Mouse (Mus musculus): ENCODE measurements around the gene Aak1.
A peak's percentile ranks its signal among the peaks of the same experiment; 100 is the strongest.

Gene Aak1

DNA sequence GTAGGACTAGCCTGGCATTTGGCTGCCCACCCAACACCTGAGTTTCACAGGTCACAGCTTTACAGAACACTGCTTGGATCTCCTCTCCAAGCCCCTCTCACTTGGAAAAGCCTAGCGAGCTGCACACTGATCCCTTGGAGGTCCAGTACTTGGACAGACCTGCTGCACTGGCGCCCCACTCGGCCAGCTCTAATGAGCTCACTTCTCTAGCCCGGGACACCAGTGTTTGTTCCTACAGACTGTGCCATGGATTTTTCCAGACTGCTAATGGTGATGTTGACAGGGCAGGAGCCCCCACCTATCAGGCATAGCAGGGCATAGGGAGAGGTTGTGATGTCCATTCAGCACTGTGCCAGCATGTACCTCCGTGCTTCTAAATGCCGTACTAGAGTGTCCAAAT lies 48.2 kb downstream of the Aak1 start:
- DNase-seq (ENCODE audit: low spot score) = no peak

DNA sequence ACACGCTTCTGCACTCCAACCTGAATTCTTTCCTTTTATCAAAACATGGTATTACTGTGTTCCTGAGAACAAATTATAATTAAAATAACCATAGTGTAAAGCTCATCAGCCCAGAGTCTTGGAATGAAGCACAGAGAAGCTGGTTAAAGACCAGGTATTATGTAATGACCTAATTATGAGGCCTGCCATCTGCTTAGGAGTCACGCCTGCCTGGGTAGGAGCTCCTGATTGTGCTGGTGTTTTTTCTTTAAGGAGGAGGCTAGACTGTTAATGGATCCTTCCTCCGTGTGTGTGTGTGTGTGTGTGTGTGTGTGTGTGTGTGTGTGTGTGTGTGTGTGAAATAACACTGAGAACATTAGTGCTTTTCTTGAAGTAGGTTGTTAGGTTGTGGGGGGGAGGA lies 49.7 kb downstream of the Aak1 start:
- no peak for DNase-seq (ENCODE audit: low spot score)

DNA sequence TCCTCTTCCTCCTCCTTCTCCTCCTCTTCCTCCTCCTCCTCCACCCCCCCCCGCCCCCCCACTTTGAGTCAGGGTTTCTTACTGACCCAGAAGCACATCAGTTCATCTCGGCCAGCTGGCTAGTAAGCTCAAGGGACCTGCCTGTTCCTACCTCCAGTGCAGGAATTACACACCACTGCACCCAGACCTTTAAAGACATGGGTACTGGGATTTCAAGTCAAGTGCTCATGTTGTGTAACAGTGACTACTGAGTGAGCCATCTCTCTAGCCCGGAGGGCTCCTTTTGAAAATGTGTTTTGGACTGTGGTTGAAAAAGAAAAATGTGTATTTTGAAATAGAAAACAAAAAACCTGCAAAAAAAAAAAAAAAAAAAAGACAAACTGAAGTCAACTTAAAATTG lies 50.6 kb downstream of the Aak1 start:
- no peak for DNase-seq (ENCODE audit: low spot score)

DNA sequence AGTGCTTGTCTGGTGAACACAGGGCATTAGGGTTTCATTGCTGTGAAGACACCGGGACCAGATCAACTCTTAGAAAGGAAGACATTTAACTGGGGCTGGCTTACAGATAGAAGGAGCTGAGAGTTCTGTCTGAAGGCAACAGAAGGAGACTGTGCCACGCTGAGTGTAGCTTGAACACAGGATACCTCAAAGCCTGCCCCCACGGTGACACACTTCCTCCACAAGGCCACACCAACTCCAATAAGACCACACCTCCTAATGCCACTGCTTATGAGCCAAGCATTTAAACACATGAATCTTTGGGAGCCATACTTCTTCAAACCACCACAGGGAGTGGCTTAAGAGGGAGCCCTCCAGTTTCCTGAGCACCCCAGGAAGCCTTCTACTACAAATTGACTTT lies 51.2 kb downstream of the Aak1 start:
- no peak for DNase-seq (ENCODE audit: low spot score)

DNA sequence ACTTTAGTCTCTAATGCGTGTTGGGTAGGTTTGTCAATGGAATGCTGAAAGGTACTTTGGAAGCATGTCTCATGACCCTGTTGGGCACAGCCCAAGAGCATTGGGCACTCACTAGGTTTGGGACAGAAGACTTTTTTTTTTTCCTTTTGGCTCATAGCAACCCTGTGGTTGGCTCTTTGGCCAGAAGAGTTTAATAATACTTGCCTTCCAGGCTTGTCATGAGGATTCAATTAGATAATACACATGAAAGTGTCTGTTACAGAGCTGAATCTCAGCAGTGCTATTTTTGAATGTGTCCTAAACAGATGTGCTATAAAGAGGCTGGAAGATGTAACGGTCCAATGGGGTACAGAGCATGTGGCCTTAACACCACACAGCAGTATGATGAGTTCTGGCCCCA lies 56.2 kb downstream of the Aak1 start:
- DNase-seq (ENCODE audit: low spot score) = no peak

DNA sequence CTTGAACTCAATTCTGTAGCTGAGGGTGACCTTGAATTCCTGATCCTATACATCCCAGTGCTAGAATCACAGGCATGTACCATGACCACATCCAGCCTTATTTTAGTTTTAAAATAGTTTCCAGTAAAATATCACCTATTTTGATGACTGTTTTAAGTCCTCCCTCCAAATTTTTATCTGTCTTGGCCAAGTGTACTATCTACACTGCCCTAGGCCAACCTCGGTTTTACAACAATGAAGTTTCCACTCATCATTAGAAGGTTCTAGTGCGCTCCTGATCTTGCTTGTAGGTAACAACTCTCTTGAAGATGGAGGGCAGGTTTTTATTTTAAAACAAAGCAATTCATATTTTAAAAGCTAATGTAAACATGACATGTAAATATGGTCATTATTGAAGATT lies 57.9 kb downstream of the Aak1 start:
- no peak for DNase-seq (ENCODE audit: low spot score)

DNA sequence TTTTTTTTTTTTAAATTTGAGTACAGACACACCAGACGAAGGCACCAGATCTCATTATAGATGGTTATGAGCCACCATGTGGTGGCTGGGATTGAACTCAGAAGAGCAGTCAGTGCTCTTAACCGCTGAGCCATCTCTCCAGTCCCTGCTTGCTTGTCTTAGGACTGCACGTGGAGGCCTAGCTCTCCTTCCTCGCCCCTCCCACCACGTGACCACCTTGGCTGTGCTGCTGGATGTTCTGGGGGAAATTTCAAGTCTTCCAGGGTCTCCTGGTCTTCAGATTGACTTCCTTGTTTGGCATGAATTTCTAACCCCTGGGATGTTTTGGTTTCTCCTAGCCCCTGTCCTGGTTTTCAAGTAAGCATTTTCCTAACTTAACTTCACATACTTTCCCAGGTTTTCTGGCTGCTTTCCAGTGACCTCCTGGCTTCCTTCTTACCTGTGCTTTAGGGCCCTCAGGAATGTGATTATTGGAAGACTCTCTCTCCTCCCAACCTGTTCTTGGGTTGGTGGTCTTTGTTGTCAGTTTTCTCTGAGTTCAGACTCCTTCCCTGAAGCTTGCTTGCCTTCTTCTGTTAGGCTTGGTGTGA lies 59.3 kb downstream of the Aak1 start:
- no peak for DNase-seq (ENCODE audit: low spot score)

DNA sequence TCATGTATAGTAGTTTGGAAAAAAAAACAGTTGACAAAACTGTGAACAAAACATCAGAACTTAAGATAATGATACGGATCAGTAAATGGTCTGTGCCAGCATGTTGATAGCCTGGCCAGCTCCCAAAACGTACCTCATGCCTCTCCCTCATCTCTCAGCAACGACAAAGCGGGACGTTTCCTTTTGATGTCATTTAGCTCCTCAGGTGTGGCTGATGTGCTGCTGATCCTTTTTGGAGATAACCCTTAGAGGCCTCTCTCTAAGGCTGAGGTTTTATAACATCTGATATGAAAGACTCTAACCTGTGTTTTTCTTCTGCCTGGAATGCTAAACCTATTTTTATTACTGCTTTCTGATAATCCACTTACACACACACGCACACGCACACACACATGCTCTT lies 60.6 kb downstream of the Aak1 start:
- no peak for DNase-seq (ENCODE audit: low spot score)

DNA sequence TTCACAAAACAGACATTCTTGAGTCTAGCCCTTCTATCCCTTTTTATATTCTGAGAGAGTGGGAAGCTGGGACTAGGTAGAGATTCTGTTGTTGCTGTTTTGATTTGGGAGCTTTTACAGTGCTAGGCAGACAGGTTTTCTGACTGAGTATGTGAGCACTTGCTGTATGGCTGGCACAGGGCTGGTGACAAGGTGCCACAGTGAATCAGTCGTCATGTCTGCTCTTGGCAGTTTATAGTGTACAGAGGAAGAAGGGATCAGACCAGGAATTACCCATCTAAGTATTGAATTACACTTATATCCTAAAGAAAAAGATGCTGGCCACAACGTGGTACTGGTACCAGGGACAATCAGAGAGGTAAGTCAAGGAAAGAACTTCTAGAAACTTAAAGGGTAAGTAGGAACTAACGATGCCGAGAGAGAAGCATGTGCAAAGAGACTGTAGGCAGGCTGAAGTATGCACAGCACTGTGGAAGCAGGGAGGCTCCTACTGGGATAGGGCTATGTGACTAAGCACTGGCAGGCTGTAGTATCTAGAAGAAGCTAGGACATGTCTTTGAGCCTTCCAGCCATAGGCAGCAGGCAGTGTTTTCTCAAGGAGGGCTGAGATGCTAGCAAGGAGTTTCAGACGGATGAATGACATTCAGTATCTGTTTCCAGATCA lies 67.0 kb downstream of the Aak1 start:
- no peak for DNase-seq (ENCODE audit: low spot score)

DNA sequence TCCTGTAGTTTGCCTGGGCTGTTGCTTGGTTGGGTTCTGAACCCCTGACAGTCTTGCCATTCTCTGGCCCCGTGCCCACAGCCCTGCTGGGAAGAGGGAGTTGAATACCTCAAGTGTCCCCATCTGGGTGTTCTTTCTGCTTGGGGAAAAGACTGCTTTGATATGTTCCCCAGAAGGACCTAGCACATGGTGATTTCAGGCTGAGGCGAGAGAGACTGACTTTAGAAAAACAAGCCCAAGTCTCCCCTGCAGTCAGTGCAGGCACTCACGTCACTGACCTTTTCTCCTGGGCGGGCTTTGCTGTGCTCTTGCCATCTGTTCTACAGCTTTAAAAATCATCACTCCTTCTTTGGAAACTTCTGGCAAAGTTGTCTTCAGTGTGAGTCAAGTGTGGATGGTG lies 67.9 kb downstream of the Aak1 start:
- no peak for DNase-seq (ENCODE audit: low spot score)

DNA sequence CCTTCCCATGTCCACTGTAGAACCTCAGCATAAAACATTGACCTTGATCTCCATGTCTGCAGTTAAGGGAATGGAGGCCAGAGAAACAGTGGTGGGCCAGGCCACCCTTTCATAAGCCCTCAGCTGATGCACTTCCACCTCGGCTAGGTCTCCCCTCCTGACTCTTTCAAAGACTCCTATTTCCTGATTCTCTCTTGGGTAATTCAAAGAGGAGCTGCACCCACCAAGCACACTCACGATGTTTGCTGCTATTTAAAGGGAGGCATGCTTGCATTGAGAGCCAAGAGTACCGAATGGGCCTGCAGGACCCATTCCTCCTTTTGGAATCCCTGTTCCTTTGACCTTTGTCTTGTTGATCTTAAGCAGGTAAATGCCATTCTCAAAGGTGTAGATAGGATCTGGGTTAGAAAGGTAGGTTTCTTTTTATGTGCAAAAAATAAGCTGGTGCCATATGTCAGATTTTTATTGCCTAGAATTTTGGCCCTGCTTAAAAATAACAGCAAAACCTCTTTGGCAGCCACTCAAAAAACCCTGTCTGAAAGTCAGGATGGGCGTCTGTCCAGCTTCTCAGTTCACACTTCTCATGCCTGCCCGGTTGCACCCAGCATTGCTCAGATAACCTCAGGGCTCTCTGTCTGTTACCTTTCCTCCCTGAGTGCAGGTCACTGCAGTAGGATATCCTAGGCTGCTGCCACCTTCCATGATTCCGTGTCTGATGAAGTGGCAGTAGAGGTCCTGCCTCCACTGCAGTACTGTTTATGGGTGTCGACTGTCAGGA lies 68.9 kb downstream of the Aak1 start:
- DNase-seq (ENCODE audit: low spot score) = no peak

DNA sequence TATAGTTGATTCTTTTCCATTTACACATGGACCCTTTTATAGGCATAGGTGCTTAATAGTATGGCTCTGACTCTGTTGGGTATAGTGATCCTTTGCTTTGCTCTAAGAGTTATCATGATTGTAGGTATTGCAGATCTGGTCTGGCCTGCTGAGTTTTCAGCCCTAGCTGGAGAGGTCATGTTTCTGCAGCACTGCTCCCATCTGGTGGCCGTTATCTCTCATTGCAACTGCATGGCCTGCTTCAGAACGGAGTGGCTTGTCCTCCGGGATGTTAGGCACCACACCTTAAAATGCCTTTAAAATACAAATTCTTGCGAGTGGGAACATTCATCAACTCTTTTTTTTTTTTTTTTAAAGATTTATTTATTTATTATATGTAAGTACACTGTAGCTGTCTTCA lies 72.6 kb downstream of the Aak1 start:
- peak; percentile 76 for DNase-seq (ENCODE audit: low spot score)

DNA sequence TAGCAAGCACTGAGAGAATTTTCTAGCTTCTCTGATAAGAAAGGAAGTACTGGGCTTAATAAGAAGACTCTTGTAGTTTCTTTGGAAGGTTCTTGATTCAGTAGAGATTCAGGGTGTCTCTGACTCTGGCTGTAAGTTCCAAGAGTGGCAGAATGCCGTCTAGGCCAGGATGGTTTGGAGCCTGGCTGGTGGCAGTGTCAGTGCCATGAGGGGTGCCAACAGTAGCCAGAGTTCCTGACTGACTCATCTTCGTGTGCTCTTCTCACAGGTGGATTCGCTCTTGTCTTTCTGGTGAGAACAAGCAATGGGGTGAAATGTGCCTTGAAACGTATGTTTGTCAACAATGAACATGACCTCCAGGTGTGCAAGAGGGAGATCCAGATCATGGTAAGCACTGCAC lies 75.4 kb downstream of the Aak1 start:
- no peak for DNase-seq (ENCODE audit: low spot score)

DNA sequence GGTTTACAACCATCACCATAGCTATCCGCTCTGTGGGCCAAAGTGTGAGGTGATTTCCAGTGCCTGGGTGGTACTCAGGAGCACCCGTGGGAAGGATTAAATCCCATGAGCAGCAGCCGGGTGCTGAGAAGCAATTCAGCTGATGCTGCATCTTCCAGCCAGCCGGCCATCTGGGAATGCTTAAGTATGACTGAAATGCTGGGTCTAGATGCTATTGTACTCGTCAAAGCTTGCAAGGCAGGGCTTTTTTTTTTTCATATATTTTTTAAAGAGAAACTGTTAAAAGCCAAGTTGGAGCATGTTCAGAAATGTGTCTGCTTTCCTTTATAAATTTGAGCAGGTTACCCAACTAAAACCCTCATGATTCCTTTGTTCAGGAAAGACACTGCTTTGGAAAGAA lies 85.2 kb downstream of the Aak1 start:
- peak; percentile 9 for DNase-seq (ENCODE audit: low spot score)

DNA sequence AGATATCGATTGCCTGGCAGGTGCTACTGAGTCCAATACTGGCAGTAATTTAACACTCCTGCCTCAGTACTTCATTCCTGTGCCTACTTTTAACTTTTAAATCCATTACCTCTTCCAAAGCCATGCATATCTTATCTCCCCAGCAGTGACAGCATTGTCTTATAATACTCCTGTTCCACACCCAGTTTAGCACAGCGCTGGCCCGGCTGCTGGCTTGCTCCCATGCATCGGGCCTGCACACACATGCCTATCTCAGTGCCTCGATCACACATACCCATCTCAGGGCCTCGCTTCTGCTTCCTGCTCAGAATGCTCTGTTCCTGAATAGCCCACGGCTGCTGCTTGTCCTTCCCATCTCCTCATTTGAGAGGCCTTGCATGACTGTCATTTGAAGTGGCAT lies 90.5 kb downstream of the Aak1 start:
- DNase-seq (ENCODE audit: low spot score) = no peak

DNA sequence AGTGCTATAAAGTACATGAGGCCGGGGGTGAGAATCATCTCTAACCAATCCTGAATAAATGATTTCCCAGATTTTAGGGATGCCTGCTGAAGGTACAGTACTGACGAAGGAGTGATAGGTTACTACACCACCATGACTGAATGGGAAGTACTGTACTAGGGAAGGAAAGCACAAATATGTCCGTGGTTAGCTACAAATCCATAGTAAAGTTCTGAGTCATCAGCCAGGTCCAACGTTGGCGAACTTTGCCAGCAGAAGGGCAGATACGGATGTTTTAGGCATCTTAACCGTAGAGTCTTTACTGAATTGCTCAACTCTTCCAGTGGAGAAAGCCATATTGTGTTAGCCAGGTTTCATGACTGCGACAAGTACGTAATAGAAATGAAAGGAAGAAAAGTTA lies 91.6 kb downstream of the Aak1 start:
- DNase-seq (ENCODE audit: low spot score) = no peak

DNA sequence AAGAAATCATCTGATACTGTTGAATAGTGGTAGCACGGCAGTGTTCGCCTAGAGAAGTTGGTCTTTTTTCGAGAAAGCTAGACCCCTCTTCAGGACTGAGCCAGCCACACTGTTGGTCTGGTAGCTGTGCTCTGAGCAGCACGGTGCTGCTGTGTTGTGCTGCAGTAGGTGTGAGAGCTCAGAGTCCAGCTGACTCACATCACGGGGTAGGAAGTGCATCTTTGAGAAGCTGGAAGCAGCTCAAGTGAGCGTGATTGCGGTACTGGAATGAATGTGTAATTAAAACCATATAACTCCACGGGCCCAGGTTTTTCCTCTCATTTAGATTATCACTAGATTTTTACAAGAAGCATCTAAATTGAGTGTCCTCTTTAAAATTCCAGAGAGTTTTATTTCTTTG lies 97.8 kb downstream of the Aak1 start:
- DNase-seq (ENCODE audit: low spot score) = no peak

DNA sequence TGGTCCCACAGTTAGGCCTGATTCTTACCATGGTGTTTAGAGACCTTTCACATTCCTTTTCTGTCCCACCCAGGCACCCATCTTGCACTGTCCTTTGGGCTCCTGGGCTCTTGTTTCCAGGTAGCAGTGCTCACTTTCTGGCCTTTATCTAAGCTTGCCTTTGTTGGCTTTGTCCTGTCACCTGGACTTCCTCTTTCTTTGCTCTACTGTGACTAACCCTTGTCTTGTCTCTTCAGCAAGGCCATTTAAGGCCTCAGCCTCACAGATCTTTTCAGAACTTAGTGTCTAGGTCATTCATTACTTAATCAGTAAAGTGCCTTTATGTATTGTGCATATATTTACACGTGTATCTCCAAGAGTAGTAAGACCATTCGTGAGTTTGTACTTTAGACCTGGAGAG lies 99.4 kb downstream of the Aak1 start:
- DNase-seq (ENCODE audit: low spot score) = no peak

DNA sequence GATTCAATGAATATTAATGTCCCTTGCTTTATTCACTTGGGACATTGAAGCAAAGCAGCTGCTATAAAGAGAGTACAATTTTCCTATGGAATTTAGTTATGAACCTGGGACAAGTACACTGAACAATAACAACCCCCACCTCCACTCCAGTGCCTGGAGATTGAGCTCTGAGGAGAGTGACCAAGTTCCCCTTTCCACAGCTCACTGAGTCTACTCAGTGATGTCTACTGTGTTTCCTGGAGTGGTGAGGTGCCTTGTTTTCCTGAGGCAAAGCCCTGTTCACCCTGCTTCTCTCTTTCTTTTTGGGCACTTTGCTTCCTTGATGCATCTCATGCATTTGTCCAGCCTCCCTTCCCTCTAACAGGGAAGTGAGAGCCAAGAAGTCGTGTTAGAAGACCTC lies 100.8 kb downstream of the Aak1 start:
- DNase-seq (ENCODE audit: low spot score) = no peak

DNA sequence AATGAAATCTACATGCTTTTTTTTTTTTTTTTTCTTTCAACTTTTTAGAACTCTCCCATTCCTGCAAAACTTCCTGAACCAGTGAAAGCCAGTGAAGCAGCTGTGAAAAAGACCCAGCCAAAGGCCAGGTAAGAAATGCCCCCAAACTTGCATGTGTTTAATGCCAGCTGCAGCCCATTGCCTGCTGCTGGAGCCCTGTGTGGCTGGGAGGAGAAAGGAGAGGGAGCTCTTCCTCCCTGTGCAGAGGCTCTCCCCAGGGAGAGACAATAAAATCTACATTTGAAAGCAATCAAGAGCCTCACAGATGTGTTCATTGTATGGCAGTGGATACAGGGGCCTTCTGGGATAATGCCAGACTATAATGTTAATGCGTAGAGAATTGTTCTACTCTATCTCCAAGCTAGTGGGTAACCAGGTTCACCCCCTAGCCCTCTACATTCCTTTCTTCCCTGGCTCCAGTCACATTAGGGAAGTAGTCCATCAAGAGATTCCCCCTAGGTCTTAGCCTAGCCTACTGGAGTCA lies 101.5 kb downstream of the Aak1 start:
- DNase-seq (ENCODE audit: low spot score) = peak; percentile 13

DNA sequence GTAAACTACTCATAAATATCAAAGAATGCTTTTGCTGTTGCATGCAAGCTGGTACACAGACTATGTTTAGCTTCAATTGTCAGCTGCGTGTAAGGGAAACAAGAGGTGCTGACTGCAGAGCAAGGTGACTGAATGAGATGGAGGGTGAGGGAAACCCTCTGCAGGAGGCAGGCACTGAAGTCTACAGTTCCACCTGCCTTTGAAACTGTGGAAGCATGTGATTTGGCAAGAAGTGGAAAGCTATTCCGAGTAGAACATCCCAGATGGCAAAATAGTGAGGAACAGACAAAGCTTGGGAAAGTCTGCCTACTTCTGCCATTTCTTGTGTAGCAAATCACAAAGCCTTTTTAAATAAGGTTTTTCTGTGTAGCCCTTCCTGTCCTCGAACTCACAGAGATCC lies 106.4 kb downstream of the Aak1 start:
- no peak for DNase-seq (ENCODE audit: low spot score)

DNA sequence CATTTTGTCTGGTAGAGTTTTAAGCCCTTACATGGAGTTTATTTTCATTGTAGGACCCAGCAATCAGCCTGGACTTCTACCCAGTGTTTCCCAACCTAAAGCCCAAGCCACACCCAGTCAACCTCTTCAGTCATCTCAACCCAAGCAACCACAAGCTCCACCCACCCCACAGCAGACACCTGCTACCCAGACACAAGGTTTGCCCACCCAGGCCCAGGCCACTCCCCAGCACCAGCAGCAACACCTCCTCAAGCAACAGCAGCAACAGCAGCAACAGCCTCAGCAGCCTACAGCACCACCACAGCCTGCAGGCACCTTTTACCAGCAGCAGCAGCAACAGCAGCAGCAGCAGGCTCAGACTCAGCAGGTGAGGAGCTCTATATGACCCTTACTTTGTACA lies 106.9 kb downstream of the Aak1 start:
- DNase-seq (ENCODE audit: low spot score) = no peak

DNA sequence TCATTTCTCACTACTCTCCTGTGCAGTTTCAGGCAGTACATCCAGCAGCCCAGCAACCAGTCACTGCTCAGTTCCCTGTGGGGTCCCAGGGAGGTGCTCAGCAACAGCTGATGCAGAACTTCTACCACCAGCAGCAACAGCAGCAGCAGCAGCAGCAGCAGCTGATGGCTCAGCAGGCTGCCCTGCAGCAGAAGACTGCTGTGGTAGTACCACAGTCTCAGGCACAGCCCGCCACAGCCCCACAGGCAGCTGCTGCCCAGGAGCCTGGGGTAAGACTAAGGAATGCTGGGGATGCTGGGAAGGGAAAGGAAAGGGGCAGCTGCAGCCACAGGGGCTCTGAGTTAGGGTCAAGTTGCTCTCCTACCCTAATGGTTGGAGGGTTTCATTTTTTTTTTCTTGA lies 109.7 kb downstream of the Aak1 start:
- DNase-seq (ENCODE audit: low spot score) = no peak

Measured in embryo, embryonic 10.5 days (tissue).